Mouse (Mus musculus): ENCODE results near the gene Mgat5b. TPM values are rescaled to one million over a fixed set of nuclear protein-coding genes. Genes with fewer than 3 reads are reported as not detected.
A peak's percentile ranks its signal among the peaks of the same experiment; 100 is the strongest.

The Mgat5b gene
- 0.61 and 0.67 TPM in 2 replicates for polyA plus RNA-seq (2015; fragmentation: Nextera tagmentation; extraction: Ambion mirVana)

DNA sequence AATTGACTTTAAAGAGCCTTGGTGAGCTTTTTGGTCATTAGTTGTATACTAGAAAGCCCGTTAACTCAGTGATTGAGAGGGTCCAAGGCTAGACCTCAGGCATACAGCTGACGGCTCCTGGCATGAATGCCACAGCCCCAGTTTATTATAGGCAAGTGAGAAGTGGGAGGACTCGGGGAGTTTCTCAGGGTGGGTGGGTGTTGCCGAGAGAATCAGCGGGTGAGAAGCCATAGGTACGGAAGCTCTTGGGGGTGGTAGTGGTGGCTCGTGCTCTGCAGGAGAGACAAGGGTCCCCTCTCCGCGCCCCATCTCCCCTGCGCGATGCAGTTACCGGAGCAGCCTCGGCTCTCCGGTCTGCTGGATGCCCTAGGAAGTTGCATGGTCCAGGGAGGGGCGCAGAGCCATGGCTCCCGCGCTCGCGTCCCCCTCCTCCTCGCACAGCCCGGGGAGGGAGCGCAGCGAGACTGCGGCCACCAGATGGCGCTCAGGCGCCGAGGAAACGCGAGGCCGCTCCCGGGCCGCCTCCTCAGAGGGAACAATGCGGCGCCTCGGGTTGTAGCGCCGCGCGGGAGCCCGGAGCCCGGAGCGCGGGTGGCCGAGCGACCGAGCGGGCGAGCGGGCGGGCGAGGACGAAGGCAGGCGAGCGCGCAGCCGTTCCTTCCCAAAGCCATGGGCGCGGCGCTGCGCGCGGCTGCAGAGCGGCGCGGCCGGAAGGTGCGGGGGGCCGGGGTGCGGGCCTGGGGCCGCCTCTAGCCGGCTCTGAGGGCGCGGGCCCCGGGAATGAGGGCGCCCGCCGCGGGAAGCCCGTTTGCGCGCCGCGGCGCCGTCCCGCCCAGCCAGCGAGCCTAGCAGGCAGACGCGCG is at the start of gene Mgat5b:
Mgat5b (plus strand) TSS at position 541 of the 863 bp plus-strand sequence.
- Histone ChIP-seq H3K27me3 (replicated peaks) (peaks cover 93% of the 10 kb centered on the region), H3K27ac (replicated peaks) (no peak within 1 kb of the TSS), H3K4me3 (peak within 1 kb of the TSS; percentile 67), H3K4me2 (peak within 1 kb of the TSS; percentile 99), H3K9ac (peak within 1 kb of the TSS; percentile 81), H3K36me3 (no peaks in the 10 kb centered on the region), H3K4me1 (peaks cover 22% of the 10 kb centered on the region), H3K9me3 (no peaks in the 10 kb centered on the region)
- WGBS: 1% methylated on average over 90 of the region's 90 CpGs
- ATAC-seq (ENCODE audit: extremely low read depth, insufficient number of reproducible peaks, low FRiP score, low TSS enrichment): peak; percentile 40; the same call in 1 of the 2 replicates

DNA sequence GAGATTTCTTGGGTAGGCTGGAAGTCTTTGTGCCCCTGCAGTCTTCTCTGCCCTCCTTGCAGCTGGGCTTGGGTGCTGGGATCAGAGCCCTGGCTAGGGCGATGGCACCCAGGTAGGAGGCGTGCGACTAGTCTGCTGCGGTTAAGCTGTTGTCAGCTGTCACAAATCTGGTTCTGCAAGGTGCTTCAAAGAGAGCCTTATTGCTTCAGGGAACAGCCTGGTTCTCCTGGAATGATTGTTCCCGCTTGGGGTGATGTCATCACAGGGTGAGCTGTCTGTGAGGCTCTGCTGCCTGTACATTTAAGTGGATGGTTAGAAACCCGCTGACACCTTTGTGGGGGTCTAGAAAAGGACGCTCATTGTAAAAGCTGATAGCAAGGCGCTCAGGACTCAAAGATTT is 49.4 kb upstream of the Mgat5b start:
- no peak for ATAC-seq (ENCODE audit: extremely low read depth, insufficient number of reproducible peaks, low FRiP score, low TSS enrichment)
- Histone ChIP-seq H3K36me3 (peaks cover 87% of the 10 kb centered on the region), H3K27ac (replicated peaks) (0 out of 2 replicates have a peak overlapping the region, but pooled peaks have one; percentile 10)

DNA sequence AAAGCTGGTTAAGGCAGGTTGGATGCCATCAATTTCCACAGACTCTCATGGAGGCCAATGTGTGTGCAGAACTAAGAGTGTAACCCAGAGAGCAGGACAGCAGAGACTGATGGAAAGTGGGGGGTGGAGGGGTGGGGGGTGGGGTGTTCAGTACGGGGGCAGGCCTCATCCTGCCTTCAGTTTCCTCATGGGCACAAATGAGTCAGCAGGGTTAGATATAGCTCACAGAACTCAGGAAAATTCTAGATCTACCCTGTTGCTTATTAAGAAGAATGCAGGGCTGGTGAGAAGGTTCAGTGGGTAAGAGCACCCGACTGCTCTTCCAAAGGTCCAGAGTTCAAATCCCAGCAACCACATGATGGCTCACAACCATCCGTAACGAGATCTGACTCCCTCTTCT is 49.0 kb upstream of the Mgat5b start:
- H3K9ac ChIP-seq: no peak overlapping the region
- H3K4me3 ChIP-seq: no peak overlapping the region
- H3K9me3 ChIP-seq: no peaks in the 10 kb centered on the region
- WGBS: 61% methylated on average over 4 of the region's 4 CpGs
- H3K36me3 ChIP-seq: peaks cover 91% of the 10 kb centered on the region
- peaks cover 16% of the 10 kb centered on the region for H3K4me1 ChIP-seq
- ATAC-seq (ENCODE audit: extremely low read depth, insufficient number of reproducible peaks, low FRiP score, low TSS enrichment): no peak
- H3K27me3 ChIP-seq (replicated peaks): no peaks in the 10 kb centered on the region
- 0 out of 2 replicates have a peak overlapping the region, but pooled peaks have one; percentile 10 for H3K27ac ChIP-seq (replicated peaks)
- no peak overlapping the region for H3K4me2 ChIP-seq

More for the DNA sequence above, 49.4 kb upstream of the Mgat5b start:
- Histone ChIP-seq H3K4me1 (peaks cover 20% of the 10 kb centered on the region), H3K4me3 (no peak overlapping the region), H3K9me3 (no peaks in the 10 kb centered on the region), H3K9ac (peak overlapping the region; percentile 14; the same call in 1 of the 2 replicates), H3K27me3 (replicated peaks) (no peaks in the 10 kb centered on the region), H3K4me2 (no peak overlapping the region)
- 60% methylated on average over 8 of the region's 8 CpGs for WGBS

DNA sequence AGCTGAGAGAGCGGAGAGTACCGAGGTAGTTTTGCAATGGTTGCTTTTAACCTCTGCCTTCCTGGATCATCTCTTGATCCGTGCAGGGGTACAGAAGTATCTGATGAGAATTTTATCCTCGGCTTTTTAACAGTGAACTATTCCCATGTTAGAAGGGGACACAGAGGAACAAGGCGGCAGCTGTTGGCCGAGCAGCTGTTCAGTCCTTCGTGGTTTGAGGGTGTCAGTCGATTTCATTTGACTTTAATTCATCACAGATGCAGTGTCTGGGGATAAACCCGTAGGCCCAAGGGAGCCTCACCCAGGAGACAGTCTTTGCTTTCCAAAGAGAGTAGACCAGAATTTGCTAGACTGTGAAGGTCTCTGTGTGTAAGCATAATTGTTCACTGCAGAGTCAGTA is 47.1 kb upstream of the Mgat5b start:
- 87% methylated on average over 9 of the region's 9 CpGs for WGBS

DNA sequence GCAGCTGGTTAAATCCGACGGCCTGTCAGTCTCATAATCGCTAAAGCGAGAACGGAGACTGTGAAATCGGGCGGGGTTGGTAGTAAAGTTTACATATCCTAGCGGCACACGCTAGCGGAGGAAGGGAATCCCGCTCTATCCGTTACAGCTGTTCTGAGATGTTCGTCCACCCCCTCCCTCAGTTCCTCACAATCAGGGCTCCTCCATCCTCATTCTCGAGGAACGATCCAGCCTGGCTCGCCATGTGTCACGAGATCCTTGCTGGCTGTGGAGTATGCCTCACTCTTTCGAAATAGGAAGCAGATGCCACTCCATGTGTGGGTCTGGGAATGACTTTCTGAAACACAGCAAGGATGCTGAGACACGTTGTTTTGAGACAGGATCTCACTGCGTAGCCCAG is 44.7 kb upstream of the Mgat5b start:
- Histone ChIP-seq H3K27me3 (replicated peaks) (no peaks in the 10 kb centered on the region), H3K36me3 (peaks cover 64% of the 10 kb centered on the region), H3K4me2 (no peak overlapping the region), H3K9ac (no peak overlapping the region), H3K9me3 (no peaks in the 10 kb centered on the region), H3K4me1 (peaks cover 5% of the 10 kb centered on the region), H3K27ac (replicated peaks) (no peak overlapping the region), H3K4me3 (no peak overlapping the region)
- 88% methylated on average over 20 of the region's 20 CpGs for WGBS
- no peak for ATAC-seq (ENCODE audit: extremely low read depth, insufficient number of reproducible peaks, low FRiP score, low TSS enrichment)

More for the DNA sequence above, 47.1 kb upstream of the Mgat5b start:
- H3K9me3 ChIP-seq: no peaks in the 10 kb centered on the region
- H3K36me3 ChIP-seq: peaks cover 87% of the 10 kb centered on the region
- H3K27me3 ChIP-seq (replicated peaks): no peaks in the 10 kb centered on the region
- H3K9ac ChIP-seq: no peak overlapping the region
- ATAC-seq (ENCODE audit: extremely low read depth, insufficient number of reproducible peaks, low FRiP score, low TSS enrichment): no peak
- H3K4me3 ChIP-seq: no peak overlapping the region
- H3K4me1 ChIP-seq: peaks cover 11% of the 10 kb centered on the region
- H3K27ac ChIP-seq (replicated peaks): no peak overlapping the region
- no peak overlapping the region for H3K4me2 ChIP-seq

DNA sequence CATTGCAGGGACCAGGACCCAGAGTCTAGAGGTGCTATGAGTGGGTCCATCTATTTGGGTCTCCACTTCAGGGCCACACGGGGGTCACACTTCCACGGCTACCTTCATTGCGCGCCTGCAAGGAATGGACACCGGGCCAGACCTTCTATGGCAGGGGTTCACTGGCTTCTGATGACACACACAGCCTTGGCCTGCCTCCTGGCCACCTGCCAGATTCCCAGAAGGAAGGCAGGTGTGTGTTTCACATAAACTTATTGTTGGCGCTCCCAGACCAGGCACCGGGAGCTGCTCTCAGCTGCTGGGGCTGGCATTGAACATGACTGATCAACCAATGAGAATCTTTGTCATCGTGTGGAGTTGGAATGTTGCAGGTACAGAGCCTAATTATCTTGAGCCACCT is 40.2 kb upstream of the Mgat5b start:
- Histone ChIP-seq H3K9ac (no peak overlapping the region), H3K36me3 (peaks cover 24% of the 10 kb centered on the region), H3K4me1 (no peaks in the 10 kb centered on the region), H3K9me3 (no peaks in the 10 kb centered on the region), H3K4me3 (no peak overlapping the region), H3K4me2 (no peak overlapping the region), H3K27ac (replicated peaks) (no peak overlapping the region), H3K27me3 (replicated peaks) (no peaks in the 10 kb centered on the region)
- 85% methylated on average over 8 of the region's 8 CpGs for WGBS
- no peak for ATAC-seq (ENCODE audit: extremely low read depth, insufficient number of reproducible peaks, low FRiP score, low TSS enrichment)

DNA sequence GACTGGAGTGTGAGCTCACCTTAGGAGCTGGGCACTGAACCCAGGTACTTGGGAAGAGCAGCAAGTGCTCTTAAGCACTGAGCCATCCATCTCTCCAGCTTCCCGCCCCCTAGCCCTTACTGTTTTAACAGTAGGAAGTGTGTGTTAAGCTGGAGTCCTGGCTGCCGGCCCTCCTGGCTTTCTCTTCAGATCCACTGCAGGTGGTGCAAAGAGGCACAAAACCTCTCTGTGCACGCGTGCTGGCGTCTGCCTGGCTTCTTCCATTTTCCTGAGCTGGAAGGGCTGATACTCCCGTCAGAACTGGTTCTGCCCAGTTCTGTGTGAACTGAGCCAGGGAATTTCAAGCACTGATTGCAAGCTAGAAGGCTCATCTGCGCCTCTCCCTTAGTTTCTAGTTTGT is 37.8 kb upstream of the Mgat5b start:
- Histone ChIP-seq H3K27me3 (replicated peaks) (peaks cover 9% of the 10 kb centered on the region; the same call in 1 of the 2 replicates), H3K9ac (no peak overlapping the region), H3K4me2 (no peak overlapping the region), H3K4me1 (peaks cover 5% of the 10 kb centered on the region), H3K4me3 (no peak overlapping the region), H3K27ac (replicated peaks) (no peak overlapping the region), H3K36me3 (peaks cover 2% of the 10 kb centered on the region), H3K9me3 (no peaks in the 10 kb centered on the region)
- 70% methylated on average over 7 of the region's 7 CpGs for WGBS
- no peak for ATAC-seq (ENCODE audit: extremely low read depth, insufficient number of reproducible peaks, low FRiP score, low TSS enrichment)

DNA sequence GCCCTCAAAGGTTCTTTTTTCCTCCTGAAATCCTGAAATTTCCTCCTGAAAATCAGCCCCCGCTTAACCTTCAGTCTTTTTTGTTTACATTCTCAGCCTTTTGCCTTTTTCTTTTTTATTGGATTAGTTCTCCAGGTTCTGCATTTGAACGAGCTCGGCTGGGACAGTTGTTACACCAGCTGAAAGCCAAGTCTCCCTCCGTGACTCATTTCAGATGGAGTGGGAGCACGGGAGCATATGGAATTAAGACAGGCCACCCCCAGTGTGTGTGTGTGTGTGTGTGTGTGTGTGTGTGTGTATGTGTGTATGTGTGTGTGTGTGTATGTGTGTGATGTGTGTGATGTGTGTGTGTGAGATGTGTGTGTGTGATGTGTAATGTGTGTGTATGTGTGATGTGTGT is 37.2 kb upstream of the Mgat5b start:
- H3K36me3 ChIP-seq: no peaks in the 10 kb centered on the region
- ATAC-seq (ENCODE audit: extremely low read depth, insufficient number of reproducible peaks, low FRiP score, low TSS enrichment): no peak
- H3K9ac ChIP-seq: no peak overlapping the region
- peaks cover 8% of the 10 kb centered on the region for H3K4me1 ChIP-seq
- H3K4me3 ChIP-seq: no peak overlapping the region
- H3K4me2 ChIP-seq: no peak overlapping the region
- 75% methylated on average over 5 of the region's 5 CpGs for WGBS
- H3K27me3 ChIP-seq (replicated peaks): peaks cover 15% of the 10 kb centered on the region
- H3K9me3 ChIP-seq: no peaks in the 10 kb centered on the region
- H3K27ac ChIP-seq (replicated peaks): no peak overlapping the region

DNA sequence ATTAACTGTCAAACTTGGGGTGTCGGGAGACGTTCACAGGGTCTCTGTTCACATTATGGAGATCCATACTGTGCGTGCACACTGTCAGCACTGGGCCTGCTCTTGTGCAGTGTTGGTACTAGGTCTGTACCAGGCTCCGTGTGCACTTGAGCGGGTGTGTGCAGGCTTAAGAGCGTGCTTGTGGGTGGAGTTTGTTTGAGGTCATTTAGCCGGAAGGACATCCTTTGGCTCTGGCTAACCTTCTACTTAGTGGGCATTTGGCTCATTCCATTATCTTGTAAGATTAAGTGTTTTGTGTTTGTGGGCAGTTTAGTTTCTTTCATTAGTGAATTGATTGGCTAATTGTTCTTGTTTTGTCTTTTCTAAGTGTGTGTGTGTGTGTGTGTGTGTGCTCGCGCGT is 36.2 kb upstream of the Mgat5b start:
- Histone ChIP-seq H3K9me3 (no peaks in the 10 kb centered on the region), H3K4me3 (no peak overlapping the region), H3K36me3 (no peaks in the 10 kb centered on the region), H3K27me3 (replicated peaks) (peaks cover 25% of the 10 kb centered on the region), H3K27ac (replicated peaks) (no peak overlapping the region), H3K9ac (no peak overlapping the region), H3K4me2 (no peak overlapping the region), H3K4me1 (peaks cover 8% of the 10 kb centered on the region)
- WGBS: 72% methylated on average over 10 of the region's 10 CpGs
- no peak for ATAC-seq (ENCODE audit: extremely low read depth, insufficient number of reproducible peaks, low FRiP score, low TSS enrichment)

DNA sequence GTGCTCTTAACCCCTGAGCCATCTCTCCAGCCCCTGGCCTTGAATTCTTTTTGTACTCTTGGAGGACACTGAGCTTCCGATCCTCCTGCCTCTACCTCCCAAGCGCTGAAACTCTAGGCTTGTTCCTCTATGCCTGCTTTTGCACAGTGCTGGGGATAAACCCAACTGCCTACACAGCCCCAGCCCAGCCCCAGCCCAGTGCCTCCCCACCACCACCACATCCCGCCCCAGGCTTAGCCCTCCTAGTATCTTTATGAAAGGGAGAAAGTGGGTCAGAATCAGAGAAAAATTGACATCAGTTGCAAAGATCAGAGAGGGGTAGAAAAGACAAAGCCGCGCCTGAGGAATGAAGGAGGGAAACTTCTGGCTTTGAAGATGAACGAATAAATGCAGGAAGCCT is 34.6 kb upstream of the Mgat5b start:
- H3K9me3 ChIP-seq: no peaks in the 10 kb centered on the region
- 73% methylated on average over 6 of the region's 6 CpGs for WGBS

DNA sequence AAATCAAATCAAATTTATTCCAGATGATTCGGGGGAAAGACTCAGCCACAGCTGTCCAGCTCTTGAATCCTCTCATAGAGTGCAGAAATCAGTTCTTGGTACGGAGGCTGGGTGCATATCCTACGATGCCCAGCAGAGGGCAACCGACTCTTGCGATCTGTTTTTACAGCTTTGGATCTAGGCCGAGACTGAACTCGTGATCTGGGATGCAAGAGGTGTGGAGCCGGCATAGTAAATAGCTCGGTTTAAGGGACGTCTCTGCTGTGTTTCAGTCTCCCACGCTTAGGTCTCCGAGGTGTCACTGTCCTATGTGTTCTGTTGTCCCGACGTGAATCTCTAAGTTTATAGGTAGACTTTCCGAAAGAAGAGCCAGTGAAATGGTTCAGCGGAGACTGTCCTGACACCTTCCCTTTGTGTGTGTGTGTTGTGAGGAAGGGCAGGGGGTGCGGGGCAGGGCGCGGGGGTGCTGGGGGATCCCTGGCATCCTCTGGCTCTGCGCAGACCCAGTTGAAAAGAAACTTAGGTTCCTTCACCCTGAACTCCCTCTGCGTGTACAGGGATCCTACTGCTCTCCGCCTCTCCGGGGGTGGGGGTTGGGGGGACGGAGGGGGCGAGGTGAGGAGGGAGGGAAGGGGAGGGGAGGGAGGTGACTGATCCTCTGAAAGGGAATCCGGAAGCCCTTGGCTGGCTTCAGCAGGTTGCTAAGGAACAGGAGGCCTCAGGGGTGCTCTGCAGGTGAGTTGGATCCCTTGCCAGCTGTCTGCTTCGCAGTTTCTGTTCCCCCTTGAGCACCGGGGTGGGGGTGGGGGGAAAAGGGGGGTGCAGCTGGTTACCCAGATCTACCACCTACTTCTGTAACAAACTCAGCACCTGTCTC is 33.1 kb upstream of the Mgat5b start:
- WGBS: 3% methylated on average over 28 of the region's 28 CpGs
- Histone ChIP-seq H3K9ac (peak overlapping the region; percentile 70), H3K4me2 (peak overlapping the region; percentile 71), H3K4me1 (peaks cover 8% of the 10 kb centered on the region), H3K27me3 (replicated peaks) (peaks cover 52% of the 10 kb centered on the region), H3K27ac (replicated peaks) (no peak overlapping the region), H3K4me3 (peak overlapping the region; percentile 44), H3K36me3 (no peaks in the 10 kb centered on the region), H3K9me3 (no peaks in the 10 kb centered on the region)
- ATAC-seq (ENCODE audit: extremely low read depth, insufficient number of reproducible peaks, low FRiP score, low TSS enrichment): no peak

More for the DNA sequence above, 34.6 kb upstream of the Mgat5b start:
- Histone ChIP-seq H3K4me3 (no peak overlapping the region), H3K9ac (no peak overlapping the region), H3K4me1 (peaks cover 8% of the 10 kb centered on the region), H3K27me3 (replicated peaks) (peaks cover 40% of the 10 kb centered on the region), H3K36me3 (no peaks in the 10 kb centered on the region), H3K4me2 (no peak overlapping the region), H3K27ac (replicated peaks) (no peak overlapping the region)
- no peak for ATAC-seq (ENCODE audit: extremely low read depth, insufficient number of reproducible peaks, low FRiP score, low TSS enrichment)
